Mouse (Mus musculus) kidney, adult 18-20 months (tissue): ENCODE measurements at regions not wholly inside any gene's neighbourhood (a gene's known extent, or its start where the extent isn't known, plus 50 kb on each side); places are given as distances from the start of the nearest gene placed in this dataset.
A peak's percentile ranks its signal among the peaks of the same experiment; 100 is the strongest.

ENCODE experiments used
- DNase-seq: peaks from one replicate; pipeline ENCODE4 v3.0.0; 2021

DNA sequence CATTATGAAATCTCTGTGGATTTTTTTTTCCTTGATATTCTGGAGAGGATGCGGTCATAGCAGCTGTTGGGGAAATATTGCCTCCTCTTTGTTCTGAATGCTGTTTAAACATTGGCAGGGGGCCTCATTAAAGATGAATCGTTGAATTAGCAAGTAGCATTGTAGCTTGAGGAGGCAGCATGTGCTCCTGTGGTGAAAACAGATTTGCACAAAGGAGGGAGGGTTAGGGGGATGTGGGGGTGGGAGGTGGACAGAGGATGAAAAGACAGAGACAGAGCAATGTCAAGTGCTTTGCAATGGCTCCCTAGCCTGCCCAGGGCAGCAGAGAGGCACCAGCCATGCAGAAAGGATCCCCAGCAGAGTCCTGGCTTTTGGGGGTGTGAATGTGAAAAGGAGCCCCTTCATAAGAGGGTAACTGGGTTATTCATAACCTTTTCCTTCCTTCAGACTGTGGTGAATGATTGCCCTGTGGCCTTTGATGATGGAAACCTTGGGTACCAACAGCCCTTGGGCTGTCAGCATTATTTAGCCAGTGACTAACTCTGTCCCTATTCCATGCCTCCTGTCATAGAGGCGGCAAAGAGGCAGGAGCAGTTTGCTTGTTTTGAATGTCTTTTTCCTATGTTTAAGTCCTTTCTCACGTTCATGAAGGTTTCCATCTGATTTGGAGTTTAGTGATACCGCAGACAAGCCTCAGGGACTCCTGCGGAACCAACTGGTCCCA lies 1541.6 kb upstream of the Gulo start:
- no peak for DNase-seq

GRCm38 (mm10) chr14:67548750-67549149 lies 1539.7 kb upstream of the Gulo start:
- DNase-seq: peak; percentile 4

DNA sequence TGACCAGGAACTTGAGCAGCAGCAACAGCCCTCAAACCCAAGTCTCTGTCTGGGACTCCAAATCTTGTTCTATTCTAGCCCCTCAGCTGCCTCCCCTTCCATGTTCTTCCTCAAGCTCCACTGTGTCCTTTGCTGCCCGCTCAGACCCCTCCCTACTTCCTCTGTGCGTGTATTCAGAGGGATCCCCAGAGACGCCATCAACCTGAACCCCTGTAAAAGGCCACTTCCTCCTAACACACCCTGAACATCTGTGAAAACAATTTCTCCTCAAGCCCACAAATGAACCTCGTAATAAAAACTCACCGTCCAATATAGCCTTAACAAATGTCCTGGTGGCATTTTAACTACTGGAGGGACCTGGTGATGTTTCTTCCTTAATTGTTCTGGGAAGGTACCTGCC lies 1536.0 kb upstream of the Gulo start:
- no peak for DNase-seq

DNA sequence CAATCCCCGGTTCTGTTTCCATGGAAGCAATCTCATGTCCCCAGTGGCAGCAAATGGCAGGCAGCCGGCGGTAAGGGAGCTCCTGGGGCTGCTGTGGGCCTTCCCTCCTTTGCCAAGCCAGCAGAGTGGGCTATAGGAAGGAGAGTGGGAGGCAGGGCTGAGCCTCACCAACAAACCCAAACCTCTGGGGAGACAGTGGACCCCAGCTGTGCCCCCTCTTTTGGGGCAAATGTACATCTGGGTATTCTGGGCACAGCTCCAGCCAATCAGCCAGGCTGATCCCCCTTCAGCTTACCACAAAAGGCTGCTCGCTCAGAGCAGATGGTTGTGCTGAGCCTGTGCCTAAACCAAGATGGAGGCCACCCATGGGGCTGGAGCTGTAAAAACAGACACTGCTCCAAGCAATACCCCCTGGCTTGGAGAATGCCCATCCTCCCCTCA lies 1532.3 kb upstream of the Gulo start:
- no peak for DNase-seq

DNA sequence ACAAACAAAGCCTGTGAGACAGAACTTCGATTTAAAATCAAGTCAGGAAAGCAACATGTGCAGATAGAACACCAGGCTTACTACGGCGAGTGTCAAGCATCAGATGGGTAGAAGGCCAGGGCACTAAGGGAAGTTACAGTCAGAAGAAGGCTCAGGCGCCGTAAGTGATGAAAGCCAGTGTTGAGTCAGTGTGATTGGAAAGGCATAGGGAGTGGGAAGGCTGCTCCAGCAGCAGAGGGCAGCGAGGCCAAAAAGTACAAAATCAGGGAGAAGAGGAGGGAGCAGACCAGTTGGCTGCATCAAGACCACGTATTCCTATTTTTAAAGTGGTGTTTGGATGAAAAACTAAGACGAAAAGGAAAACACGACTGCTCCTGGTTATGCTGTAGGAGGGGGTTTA lies 1529.7 kb upstream of the Gulo start:
- DNase-seq: no peak

- no peak for DNase-seq
These were observed 1528.0 kb upstream of the Gulo start for GRCm38 (mm10) chr14:67536787-67537659.

DNA sequence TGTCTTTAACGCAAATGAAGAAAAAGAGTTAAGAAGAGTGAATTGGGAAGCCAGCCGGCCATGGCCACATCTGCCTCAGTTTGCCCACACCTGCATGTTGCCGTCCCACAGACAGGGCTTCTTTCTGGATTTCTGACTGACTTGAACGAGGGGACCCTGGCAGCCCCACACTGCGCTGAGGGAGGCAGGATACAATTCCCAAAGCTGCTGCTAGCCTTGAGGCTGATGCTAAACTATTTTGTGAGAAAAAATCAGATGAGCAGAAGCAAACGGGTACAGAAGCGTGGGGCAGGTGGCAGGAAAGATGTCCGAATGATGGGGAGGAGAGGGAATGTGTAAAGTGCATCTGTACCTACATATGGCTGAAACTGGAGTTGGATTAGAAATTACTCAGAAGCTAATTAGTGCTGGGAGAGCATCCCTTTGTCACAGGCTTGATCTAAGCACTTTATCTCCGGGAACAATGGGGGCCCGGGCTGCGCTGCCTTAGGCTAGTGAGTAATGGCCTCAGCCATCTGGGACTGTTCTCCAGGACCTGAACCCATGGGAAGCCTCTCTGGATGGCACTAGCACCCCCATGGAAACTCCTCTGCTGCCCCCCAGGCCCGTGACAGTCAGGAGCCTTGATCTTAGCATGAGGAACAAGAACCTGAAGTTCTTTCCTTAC lies 1497.9 kb upstream of the Gulo start:
- DNase-seq: no peak

DNA sequence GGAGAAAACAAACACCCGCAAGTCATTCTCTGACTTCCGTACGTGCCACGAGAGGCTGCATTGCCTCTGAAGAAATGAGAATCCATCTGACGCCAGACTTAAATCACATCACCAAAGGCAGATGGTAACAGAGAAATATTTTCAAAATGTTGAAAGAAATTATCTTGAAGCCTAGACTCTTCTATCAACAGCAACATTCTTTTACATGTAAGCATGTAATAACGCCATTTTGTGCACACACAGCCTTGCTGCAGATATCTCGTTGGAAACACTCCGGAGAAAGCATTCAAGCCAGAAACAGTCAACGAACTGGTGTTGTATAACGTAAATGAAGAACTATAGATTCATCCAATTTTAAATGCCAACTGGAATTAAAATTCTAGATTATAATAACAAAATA lies 1483.1 kb upstream of the Gulo start:
- no peak for DNase-seq

- DNase-seq: no peak
These were observed 1477.7 kb upstream of the Gulo start for GRCm38 (mm10) chr14:67486676-67487075.

DNA sequence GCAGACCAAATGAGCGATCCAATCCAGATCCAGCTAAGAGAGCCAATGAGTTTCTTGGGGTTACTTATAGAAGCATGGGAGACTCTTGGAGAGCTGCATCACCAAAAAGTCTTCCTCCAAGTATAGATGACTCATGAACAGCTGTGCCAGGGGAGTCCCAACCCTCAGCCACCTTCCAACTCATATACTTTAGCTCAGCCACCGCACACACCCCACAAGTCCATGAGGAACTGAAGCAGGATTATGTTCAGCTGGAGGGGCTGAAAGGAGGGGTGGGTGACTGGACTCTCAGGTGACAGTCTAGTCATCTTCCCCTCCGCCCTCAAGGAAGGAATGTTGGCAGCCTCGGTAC lies 1476.4 kb upstream of the Gulo start:
- DNase-seq: no peak

DNA sequence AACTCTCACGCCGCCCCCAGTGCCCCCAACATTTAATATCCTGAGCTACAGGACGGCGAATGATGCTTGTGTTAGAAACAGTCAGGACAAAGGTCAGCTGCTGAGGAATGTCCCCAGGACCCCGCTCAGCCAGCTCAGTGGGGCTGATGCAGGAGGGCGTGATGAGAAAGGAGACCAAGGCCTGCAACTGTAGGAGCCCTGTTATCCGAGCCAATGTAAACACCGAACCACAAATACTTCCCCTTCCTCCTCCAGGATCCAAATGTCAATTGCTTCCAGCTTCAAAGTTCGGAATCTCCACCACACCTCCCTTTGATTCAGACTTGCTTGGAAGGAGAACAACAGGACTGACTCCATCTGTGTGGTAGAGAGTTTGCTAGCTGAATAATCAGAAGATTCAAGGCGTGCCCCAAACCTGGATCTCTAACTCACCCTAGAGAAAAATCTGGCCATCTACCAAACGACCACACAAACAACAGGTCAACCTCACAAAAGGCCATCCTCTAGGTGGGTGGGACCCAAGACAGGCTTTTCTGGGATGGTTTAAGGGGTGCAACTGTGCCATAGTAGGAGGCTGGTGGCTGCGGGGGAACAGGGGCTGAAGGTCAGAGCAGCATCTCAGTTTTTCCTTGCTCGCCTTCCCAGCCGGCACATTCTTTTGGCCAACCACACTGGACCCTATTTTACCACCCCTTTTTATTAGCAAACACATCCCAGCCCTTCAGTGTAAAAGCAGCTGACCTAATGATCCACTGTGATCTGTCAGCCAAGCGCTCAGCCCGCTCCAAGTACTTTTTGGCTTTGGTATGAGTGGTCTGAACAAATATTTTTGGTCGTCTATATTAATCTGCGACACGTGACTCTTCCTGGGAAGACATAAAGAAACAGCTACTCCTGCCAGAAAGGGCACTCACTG lies 1475.8 kb upstream of the Gulo start:
- DNase-seq: no peak
